Comparison of ENCODE assay signal across 8 mouse cellular contexts in genomic region chr8:79398251-79398981, GRCm38 (mm10). TPM values are rescaled to one million over a fixed set of nuclear protein-coding genes. Genes with fewer than 3 reads are reported as not detected.
A peak's percentile ranks its signal among the peaks of the same experiment; 100 is the strongest.
DNase-seq lines count a peak whose midpoint lies in the region; ATAC-seq and TF ChIP-seq lines count a peak whose summit lies in the region.

No protein-coding gene starts in this region.

- in situ Hi-C loops in ES-E14 (cut with MboI; ENCODE audit: low sequenced_read_pairs in 2 of 2, unreplicated experiment in 2 of 2): no loop called here

- H3K4me1 ChIP-seq in ES-E14 (ENCODE audit: control insufficient read depth in 2 of 2, insufficient read depth in 2 of 2, low read length in 2 of 2, poor library complexity in 1 of 2): no peaks in the 10 kb centered on the region; a peak in 1 of 4 replicates
- H3K4me1 ChIP-seq in heart, embryonic 13.5 days: peaks cover 40% of the 10 kb centered on the region

- peak overlapping the region; percentile 79 for H3K9ac ChIP-seq in ES-E14 (ENCODE audit: insufficient read depth, low read depth, low read length, poor library complexity, severe bottlenecking)
- H3K9ac ChIP-seq in heart, embryonic 13.5 days: peak overlapping the region; percentile 99

- peak overlapping the region; percentile 4; the same call in 1 of the 2 replicates for H3K27ac ChIP-seq in ES-E14 (ENCODE audit: insufficient read depth, low read depth, low read length, poor library complexity, severe bottlenecking)
- peak overlapping the region; percentile 96 for H3K27ac ChIP-seq in heart, embryonic 13.5 days (replicated peaks)

- H3K36me3 ChIP-seq in ES-E14 (ENCODE audit: control insufficient read depth, insufficient read depth, low read length, poor library complexity, severe bottlenecking): no peaks in the 10 kb centered on the region
- no peaks in the 10 kb centered on the region for H3K36me3 ChIP-seq in heart, embryonic 13.5 days

- WGBS in heart, embryonic 13.5 days: under 1% methylated on average over 63 of the region's 68 CpGs

- peak overlapping the region; percentile 99 to 100 for H3K4me3 ChIP-seq in ES-E14 (ENCODE audit: insufficient read depth in 1 of 2, low read depth in 1 of 2, low read length in 2 of 2, poor library complexity in 1 of 2, severe bottlenecking in 1 of 2)
- peak overlapping the region; percentile 88 for H3K4me3 ChIP-seq in heart, embryonic 13.5 days

- peak; percentile 39; the same call in 1 of the 2 replicates for ATAC-seq in heart, embryonic 13.5 days (ENCODE audit: extremely low read depth, insufficient number of reproducible peaks, low FRiP score, low TSS enrichment)

- H3K4me2 ChIP-seq in heart, embryonic 13.5 days: peak overlapping the region; percentile 74

- DNase-seq in 416B (ENCODE audit: low read depth) (peak; percentile 66), ES-E14 (ENCODE audit: low read depth, low spot score) (no peak)
- peak; percentile 71 for DNase-seq in embryo, embryonic 10 days (ENCODE audit: low spot score)
- DNase-seq in kidney, postnatal 4 days: peak; percentile 65 to 73
- peak; percentile 54 for DNase-seq in lung, postnatal 25 days (ENCODE audit: low spot score)
- peak; percentile 45 to 55 for DNase-seq in right cerebral cortex, adult 2 months (ENCODE audit: low spot score in 2 of 2)
- DNase-seq in spleen, postnatal 14 days (ENCODE audit: low spot score in 2 of 2): no peak

- H3K27me3 ChIP-seq in heart, embryonic 13.5 days (replicated peaks): no peaks in the 10 kb centered on the region

- no peaks in the 10 kb centered on the region for H3K9me3 ChIP-seq in ES-E14 (ENCODE audit: control insufficient read depth, insufficient read depth, low read depth, low read length)
- H3K9me3 ChIP-seq in heart, embryonic 13.5 days: no peaks in the 10 kb centered on the region

TF ChIP-seq in ES-E14, 5 proteins besides CTCF, POLR2A, EP300 and RAD21:
- TF ChIP-seq ZC3H11A (IDR thresholded peaks at IDR 0.05; ENCODE audit: borderline replicate concordance, low read depth, low read length) (no peak), CHD2 (IDR thresholded peaks at IDR 0.05; ENCODE audit: low read depth, low read length) (no peak), MAFK (IDR thresholded peaks at IDR 0.05; ENCODE audit: insufficient read depth, low read depth, low read length) (no peak), HCFC1 (IDR thresholded peaks at IDR 0.05; ENCODE audit: borderline replicate concordance, insufficient read depth, low read length) (no peak), ZNF384 (IDR thresholded peaks at IDR 0.05; ENCODE audit: low read depth, low read length) (no peak)

RNA-seq across cellular contexts. Expression of gene Smad1, which starts 0.9 kb away (rescaled TPM):
- total RNA-seq in ES-E14 (2012; rRNA removed): 6.4 and 9.4 TPM in 2 replicates
- 19.0 and 20.2 TPM in 2 replicates for polyA plus RNA-seq in heart, embryonic 13.5 days (2015; fragmentation: Nextera tagmentation; extraction: Ambion mirVana)

Comparison
In these comparisons a context has a peak if more than half of its experiments do, and no peak if none do; other contexts are left out.
1. DNase-seq: peak in 416B (single experiment), embryo, embryonic 10 days (single experiment), kidney, postnatal 4 days (2 of 2), lung, postnatal 25 days (single experiment) and right cerebral cortex, adult 2 months (2 of 2); none in ES-E14 (single experiment) and spleen, postnatal 14 days (0 of 2).